Mouse (Mus musculus): ENCODE measurements around the gene Neurod6. TPM values are rescaled to one million over a fixed set of nuclear protein-coding genes. Genes with fewer than 3 reads are reported as not detected.
"Not testable (repeated sequence)": the region's sequence is repeated elsewhere in the genome, so short reads cannot be mapped to it uniquely, and the experiment has no call there.

Neurod6 gene
- 17.3 and 22.5 TPM in 2 replicates for polyA plus RNA-seq (2015; fragmentation: Nextera tagmentation; extraction: Ambion mirVana)

DNA sequence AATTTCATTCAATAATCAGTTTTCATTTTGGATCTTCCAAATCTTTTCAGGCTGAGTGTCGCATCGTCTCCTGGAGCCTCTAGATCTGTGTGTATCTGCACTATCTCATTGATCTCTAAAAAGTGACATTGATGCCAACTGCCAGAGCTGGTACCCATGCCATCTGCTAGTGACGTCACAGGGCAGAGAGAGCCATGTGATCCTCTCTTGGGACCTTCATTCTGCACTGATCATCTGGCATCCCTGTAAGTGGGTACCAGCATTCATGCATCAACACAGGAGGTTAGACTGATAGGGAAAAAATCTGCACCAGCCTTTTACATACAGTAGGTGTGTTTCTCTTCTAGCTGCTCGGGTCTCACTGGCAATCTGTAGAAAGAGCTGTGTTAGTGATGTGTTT lies at the start of gene Neurod6:
Gene Neurod6, minus strand, starts transcription at position 290 of the 400 bp plus-strand sequence.
- no peak within 1 kb of the TSS for H3K9ac ChIP-seq

DNA sequence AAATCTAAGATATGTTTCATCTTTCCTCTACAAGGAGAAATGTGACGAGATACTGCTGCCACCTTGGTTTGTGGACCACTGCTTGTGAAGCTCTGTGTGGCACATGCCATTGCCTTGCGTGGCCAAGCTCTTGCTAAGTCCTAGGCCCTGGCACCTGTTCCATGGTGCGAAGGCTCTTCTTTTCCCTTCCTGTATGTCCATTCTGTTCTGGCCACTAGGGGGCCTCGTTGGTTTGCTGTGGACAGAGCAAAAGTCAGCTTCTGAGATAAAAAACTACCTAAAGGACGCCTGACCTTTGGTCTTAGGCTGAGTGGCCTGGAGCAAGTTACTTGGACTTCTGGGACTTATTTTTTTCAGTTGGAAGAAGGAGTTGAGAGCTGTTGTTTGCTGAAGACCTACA lies 36.1 kb upstream of the Neurod6 start:
- Histone ChIP-seq H3K4me2 (no peak overlapping the region), H3K4me1 (no peaks in the 10 kb centered on the region), H3K9ac (no peak overlapping the region), H3K4me3 (no peak overlapping the region), H3K36me3 (replicated peaks) (no peaks in the 10 kb centered on the region), H3K9me3 (no peaks in the 10 kb centered on the region), H3K27me3 (replicated peaks) (no peaks in the 10 kb centered on the region), H3K27ac (no peak overlapping the region)
- ATAC-seq (replicated peaks), result peak; percentile 48; the same call in 1 of the 2 replicates
- 34% methylated on average over 5 of the region's 5 CpGs for WGBS

More for the DNA sequence above, at the start of gene Neurod6:
- Histone ChIP-seq H3K4me2 (peak within 1 kb of the TSS; percentile 11; the same call in 1 of the 2 replicates), H3K4me1 (peaks cover 4% of the 10 kb centered on the region; the same call in 1 of the 2 replicates), H3K4me3 (peak within 1 kb of the TSS; percentile 8; the same call in 1 of the 2 replicates), H3K27me3 (replicated peaks) (no peaks in the 10 kb centered on the region), H3K36me3 (replicated peaks) (no peaks in the 10 kb centered on the region), H3K27ac (0 out of 2 replicates have a peak within 1 kb of the TSS, but pooled peaks have one; percentile 8), H3K9me3 (no peaks in the 10 kb centered on the region)
- 52% methylated on average over 4 of the region's 4 CpGs for WGBS
- ATAC-seq (replicated peaks), result peak; percentile 78

DNA sequence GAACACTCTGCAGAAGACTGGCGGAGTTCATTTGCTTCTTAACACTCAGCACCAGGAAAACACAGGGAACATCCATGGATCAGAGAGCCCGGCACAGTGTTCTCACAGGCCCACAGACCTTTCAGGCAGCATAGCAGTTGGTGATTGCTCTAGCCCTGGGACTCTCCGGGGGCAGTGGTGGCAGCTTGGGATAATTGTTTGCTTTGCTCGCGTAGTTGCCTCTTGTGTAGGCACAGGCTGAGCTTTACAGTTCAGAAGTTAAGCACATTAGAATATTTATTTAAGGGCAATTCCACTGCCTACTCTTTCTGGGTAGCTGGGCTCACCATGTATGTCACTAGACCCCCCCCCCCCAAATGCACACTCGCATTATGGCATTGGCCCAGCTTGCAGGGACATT lies 34.4 kb upstream of the Neurod6 start:
- Histone ChIP-seq H3K27ac (no peak overlapping the region), H3K4me2 (no peak overlapping the region), H3K9me3 (no peaks in the 10 kb centered on the region), H3K4me3 (no peak overlapping the region), H3K9ac (no peak overlapping the region), H3K36me3 (replicated peaks) (no peaks in the 10 kb centered on the region), H3K4me1 (no peaks in the 10 kb centered on the region), H3K27me3 (replicated peaks) (no peaks in the 10 kb centered on the region)
- 82% methylated on average over 6 of the region's 6 CpGs for WGBS
- no peak for ATAC-seq (replicated peaks)

DNA sequence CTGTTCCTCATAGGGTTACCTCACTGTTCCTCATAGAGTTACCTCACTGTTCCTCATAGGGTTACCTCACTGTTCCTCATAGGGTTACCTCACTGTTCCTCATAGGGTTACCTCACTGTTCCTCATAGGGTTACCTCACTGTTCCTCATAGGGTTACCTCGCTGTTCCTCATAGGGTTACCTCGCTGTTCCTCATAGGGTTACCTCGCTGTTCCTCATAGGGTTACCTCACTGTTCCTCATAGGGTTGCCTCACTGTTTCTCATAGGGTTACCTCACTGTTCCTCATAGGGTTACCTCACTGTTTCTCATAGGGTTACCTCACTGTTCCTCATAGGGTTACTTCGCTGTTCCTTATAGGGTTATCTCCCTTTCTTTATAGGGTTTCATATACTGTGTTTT lies 29.9 kb upstream of the Neurod6 start:
- not testable (repeated sequence) for ATAC-seq (replicated peaks); H3K9me3 ChIP-seq; H3K36me3 ChIP-seq (replicated peaks); H3K9ac ChIP-seq; H3K4me1 ChIP-seq; H3K27ac ChIP-seq; H3K4me2 ChIP-seq; H3K4me3 ChIP-seq; H3K27me3 ChIP-seq (replicated peaks)
- whole genome bisulfite sequencing, result 86% methylated on average over 4 of the region's 4 CpGs

DNA sequence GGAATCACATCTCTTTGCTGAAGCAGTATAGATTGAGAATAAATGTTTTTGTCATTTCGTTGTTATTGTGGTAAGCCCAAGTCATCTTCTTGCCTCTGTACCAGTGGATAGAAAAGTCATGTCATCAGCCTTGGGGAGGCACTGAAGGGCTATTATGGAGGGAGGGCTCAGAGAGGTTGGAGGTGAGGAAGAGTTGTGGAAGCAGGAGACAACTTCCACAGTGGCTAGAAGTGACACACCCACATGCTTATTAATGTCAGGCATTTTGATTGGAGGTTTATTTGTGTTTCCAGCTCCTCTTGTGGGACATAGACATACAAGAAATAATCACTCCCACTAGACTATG lies 23.7 kb upstream of the Neurod6 start:
- 88% methylated on average over 1 of the region's 1 CpGs for WGBS

DNA sequence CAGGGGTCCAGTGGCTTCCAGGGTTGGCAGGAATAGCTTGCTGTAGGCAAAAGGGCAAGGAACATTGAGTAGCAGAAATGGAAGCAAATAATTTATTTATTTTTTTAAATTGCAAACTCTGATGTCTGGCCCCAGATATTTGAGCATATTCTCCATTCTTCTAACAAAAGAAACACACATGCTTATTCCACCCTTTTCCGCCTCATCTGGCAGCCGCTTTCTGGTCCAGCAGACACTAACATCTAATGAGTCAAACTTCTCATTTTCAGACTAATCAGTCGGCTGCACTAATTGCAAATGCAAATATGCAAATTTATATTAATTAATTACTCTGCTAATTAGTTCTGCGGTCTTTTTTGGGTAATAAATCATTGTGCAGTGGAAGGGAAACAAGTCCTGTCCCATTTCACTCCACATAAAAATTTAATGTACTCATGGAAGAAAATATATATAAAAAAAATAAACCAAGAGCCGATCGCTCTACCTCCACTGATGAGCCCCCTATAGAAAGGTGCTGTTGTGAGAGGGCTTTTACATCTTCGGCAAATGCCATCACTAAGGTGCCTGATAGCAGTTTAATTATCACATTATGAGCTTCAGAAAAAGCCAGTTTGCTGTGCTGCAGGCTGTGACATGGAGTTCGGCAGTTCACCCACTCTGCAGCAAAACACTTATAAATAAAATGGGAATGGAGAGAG lies 23.1 kb upstream of the Neurod6 start:
- no peak for ATAC-seq (replicated peaks)
- 82% methylated on average over 8 of the region's 8 CpGs for whole genome bisulfite sequencing

More for the DNA sequence above, 23.7 kb upstream of the Neurod6 start:
- Histone ChIP-seq H3K9me3 (no peaks in the 10 kb centered on the region), H3K36me3 (replicated peaks) (no peaks in the 10 kb centered on the region), H3K27ac (no peak overlapping the region), H3K4me2 (no peak overlapping the region), H3K27me3 (replicated peaks) (no peaks in the 10 kb centered on the region), H3K4me3 (no peak overlapping the region), H3K4me1 (no peaks in the 10 kb centered on the region), H3K9ac (no peak overlapping the region)
- ATAC-seq (replicated peaks), result no peak

DNA sequence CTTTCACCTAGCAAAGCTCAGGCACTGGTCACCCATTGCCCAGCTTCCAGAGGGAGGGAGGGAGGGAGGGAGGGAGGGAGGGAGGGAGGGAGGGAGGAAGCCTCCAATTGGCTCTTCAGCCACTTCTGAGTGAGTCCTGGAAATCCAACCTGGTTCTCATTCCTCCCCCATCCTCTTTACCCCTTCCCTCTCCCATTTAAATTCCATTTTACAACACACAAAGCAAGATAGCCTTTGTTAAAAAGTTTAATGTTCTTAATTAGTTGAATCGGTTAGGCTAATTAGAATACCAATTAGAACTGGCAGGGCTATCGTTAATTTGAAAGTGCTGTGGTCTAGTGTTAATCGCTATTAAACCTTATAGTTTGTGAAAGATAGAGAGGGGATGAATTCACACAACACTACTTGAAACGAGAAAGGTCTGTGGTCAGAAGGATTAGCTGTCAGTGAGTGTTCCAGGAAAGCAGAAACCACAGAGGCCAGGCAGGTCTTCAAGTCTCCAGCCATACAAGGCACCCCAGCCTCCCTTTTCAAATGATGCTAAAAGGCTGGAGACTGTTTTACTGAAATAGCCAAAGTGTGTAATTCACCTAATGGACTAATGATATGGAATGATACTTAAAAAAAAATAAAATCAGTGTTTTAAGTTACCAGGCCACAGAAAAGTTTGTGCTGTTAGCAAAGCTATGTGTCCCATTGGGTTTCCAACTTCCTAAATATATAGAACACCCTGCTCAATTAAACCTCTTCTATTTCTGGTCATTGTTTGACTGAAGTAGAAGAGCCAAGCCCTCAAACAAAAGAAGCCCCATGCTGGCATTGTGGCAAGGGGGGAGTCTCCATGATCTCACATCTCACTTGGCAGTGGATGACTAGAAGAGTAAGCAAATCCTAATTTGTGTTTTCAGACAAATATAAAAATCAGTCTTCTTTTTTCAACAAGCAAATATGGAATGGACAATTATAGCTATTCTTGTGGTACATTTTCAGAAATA lies 19.6 kb upstream of the Neurod6 start:
- no peak for ATAC-seq (replicated peaks)
- no peaks in the 10 kb centered on the region for H3K36me3 ChIP-seq (replicated peaks)
- no peaks in the 10 kb centered on the region for H3K27me3 ChIP-seq (replicated peaks)
- H3K4me1 ChIP-seq, result no peaks in the 10 kb centered on the region
- H3K9ac ChIP-seq, result no peak overlapping the region
- H3K4me2 ChIP-seq, result no peak overlapping the region
- 36% methylated on average over 4 of the region's 4 CpGs for WGBS
- H3K27ac ChIP-seq, result no peak overlapping the region
- H3K9me3 ChIP-seq, result no peaks in the 10 kb centered on the region
- H3K4me3 ChIP-seq, result no peak overlapping the region

More for the DNA sequence above, 23.1 kb upstream of the Neurod6 start:
- Histone ChIP-seq H3K9ac (no peak overlapping the region), H3K9me3 (no peaks in the 10 kb centered on the region), H3K27me3 (replicated peaks) (no peaks in the 10 kb centered on the region), H3K4me2 (no peak overlapping the region), H3K4me1 (no peaks in the 10 kb centered on the region), H3K27ac (no peak overlapping the region), H3K4me3 (no peak overlapping the region), H3K36me3 (replicated peaks) (no peaks in the 10 kb centered on the region)

DNA sequence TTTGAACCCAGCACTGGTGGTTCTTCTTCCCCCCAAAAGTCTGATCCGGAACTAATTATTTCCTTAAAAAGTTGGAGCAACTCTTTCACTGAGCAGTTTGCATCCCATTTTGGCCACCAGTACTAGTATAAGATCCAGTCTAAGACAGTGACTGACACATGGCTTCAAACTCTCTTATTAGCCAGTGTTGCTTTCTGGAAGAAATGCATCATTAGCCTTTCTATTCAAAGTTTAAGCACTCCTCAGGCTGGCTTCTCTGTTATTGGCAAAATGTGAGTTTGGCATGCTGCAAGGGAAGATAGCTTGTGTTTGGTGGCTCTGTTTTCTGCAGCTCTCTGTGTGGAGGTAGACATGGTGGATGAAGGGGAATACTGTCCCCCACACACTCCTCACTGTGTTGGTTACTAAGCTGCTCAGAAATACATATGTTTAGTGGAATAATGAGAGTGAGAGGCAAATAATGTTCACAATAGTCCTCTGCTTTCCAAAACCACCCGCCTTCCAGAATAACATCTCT lies 9.0 kb upstream of the Neurod6 start:
- H3K4me3 ChIP-seq, result no peak overlapping the region
- no peak overlapping the region for H3K27ac ChIP-seq
- 95% methylated on average over 2 of the region's 2 CpGs for WGBS
- H3K9me3 ChIP-seq, result no peaks in the 10 kb centered on the region
- no peaks in the 10 kb centered on the region for H3K36me3 ChIP-seq (replicated peaks)
- no peaks in the 10 kb centered on the region for H3K27me3 ChIP-seq (replicated peaks)
- no peak overlapping the region for H3K9ac ChIP-seq
- no peak for ATAC-seq (replicated peaks)
- H3K4me2 ChIP-seq, result no peak overlapping the region
- no peaks in the 10 kb centered on the region for H3K4me1 ChIP-seq

DNA sequence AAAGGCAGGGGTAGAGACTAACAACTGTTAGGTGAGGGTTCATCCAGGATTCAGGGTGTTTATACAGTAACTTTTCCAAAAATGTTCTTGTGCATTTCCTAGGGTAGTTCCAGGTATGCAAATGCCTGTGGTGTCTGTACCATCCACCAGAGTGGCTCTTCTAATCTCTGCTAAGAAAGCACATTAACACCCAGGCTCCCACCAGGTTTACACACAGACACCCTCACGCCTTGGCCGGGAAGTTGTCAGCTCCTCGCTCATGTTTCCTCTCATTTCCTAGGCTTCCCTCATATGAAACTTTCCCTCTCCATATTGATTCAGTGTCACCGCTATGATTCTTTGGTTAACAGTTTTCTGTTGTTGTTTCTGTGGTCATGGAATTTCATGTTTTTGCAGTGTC lies 2.4 kb upstream of the Neurod6 start:
- H3K9ac ChIP-seq, result no peak overlapping the region
- H3K4me1 ChIP-seq, result no peaks in the 10 kb centered on the region
- no peak for ATAC-seq (replicated peaks)
- no peak overlapping the region for H3K4me2 ChIP-seq
- 92% methylated on average over 4 of the region's 4 CpGs for WGBS
- H3K4me3 ChIP-seq, result no peak overlapping the region
- no peaks in the 10 kb centered on the region for H3K9me3 ChIP-seq
- H3K27ac ChIP-seq, result no peak overlapping the region
- no peaks in the 10 kb centered on the region for H3K27me3 ChIP-seq (replicated peaks)
- H3K36me3 ChIP-seq (replicated peaks), result no peaks in the 10 kb centered on the region

DNA sequence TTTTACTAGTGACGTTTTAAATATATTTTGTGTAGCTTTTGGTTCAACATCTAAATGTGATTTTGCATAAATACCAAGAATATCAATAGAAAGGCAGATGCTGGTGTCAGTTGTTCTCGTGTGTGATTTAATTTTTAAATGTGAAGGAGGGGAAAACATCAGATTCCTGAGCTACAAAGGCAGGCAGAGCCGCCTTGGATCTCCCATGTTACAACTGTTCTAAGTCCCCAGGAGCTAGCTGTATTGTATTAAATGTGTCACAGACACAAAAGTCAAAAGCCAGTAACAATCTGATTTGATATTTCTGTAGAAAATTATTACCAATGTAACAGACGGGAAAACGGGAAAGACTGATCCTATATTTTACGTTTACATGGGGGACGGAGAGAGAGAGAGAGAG lies 1.8 kb upstream of the Neurod6 start:
- H3K4me1 ChIP-seq, result no peaks in the 10 kb centered on the region
- 73% methylated on average over 7 of the region's 7 CpGs for WGBS
- H3K27ac ChIP-seq, result no peak overlapping the region
- no peak for ATAC-seq (replicated peaks)
- H3K4me2 ChIP-seq, result no peak overlapping the region
- no peak overlapping the region for H3K4me3 ChIP-seq
- no peaks in the 10 kb centered on the region for H3K9me3 ChIP-seq
- H3K36me3 ChIP-seq (replicated peaks), result no peaks in the 10 kb centered on the region
- H3K9ac ChIP-seq, result no peak overlapping the region
- no peaks in the 10 kb centered on the region for H3K27me3 ChIP-seq (replicated peaks)

DNA sequence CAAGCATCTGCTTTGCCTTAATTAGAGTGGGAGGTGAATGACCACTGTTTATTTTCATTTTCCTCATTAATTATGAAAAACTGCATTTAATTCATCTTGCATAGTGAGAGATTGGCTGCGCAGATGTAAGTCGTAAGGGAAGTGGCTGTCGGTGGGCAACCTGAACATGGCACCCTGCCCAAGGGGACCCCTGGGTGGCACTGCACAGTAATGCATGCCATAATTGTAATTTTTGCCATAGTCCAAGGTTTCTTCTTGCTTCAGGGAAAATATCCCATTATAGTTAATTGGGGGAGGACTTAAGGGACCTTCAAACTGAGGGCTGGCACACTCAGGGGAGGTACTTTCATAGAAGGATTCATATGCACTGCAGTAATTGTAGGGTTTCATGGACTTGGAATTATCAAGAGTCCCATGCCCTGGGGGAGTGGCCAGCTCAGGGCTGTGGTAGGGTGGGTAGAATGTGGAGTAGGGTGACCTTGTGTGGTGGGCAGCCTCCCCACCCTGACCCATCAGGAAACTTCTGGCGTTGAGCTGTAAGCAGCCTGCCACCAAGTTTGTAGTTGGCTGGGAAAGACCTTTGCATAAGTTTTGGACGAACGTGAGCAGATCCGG lies 2.4 kb downstream of the Neurod6 start:
- H3K4me3 ChIP-seq, result 0 out of 2 replicates have a peak overlapping the region, but pooled peaks have one; percentile 6

DNA sequence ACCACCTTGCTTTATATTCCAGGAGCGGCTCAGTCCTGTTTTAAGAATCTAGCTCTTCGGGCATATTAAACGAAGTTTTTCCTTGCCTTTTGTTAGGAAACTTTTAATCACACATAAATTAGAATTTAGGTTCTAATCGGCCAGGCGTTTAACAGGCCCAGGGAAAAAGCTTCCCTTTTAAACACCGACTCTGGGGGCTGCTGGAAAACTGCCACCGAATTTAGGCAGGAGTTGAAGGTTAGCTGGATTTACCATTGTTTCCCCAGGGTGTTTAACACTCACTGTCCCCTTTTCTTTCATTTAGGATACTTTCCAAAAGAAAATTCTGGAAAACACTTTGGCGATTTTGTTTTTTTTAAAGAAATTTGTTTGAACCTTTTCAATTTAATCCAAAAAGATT lies 3.7 kb downstream of the Neurod6 start:
- H3K4me1 ChIP-seq, result peaks cover 4% of the 10 kb centered on the region; the same call in 1 of the 2 replicates
- H3K27ac ChIP-seq, result no peak overlapping the region
- peak overlapping the region; percentile 64 for H3K4me2 ChIP-seq
- 13% methylated on average over 8 of the region's 8 CpGs for WGBS
- H3K27me3 ChIP-seq (replicated peaks), result no peaks in the 10 kb centered on the region
- no peaks in the 10 kb centered on the region for H3K36me3 ChIP-seq (replicated peaks)
- H3K9me3 ChIP-seq, result no peaks in the 10 kb centered on the region
- peak overlapping the region; percentile 35 for H3K4me3 ChIP-seq
- ATAC-seq (replicated peaks), result no peak
- H3K9ac ChIP-seq, result no peak overlapping the region

More for the DNA sequence above, 2.4 kb downstream of the Neurod6 start:
- peak overlapping the region; percentile 15 for H3K4me2 ChIP-seq
- H3K4me1 ChIP-seq, result peaks cover 4% of the 10 kb centered on the region; the same call in 1 of the 2 replicates
- no peak for ATAC-seq (replicated peaks)
- no peaks in the 10 kb centered on the region for H3K27me3 ChIP-seq (replicated peaks)
- no peak overlapping the region for H3K9ac ChIP-seq
- no peaks in the 10 kb centered on the region for H3K9me3 ChIP-seq
- 83% methylated on average over 7 of the region's 7 CpGs for WGBS
- no peaks in the 10 kb centered on the region for H3K36me3 ChIP-seq (replicated peaks)
- H3K27ac ChIP-seq, result no peak overlapping the region
